Mouse (Mus musculus): ENCODE results near the gene Arvcf. TPM values are rescaled to one million over a fixed set of nuclear protein-coding genes. Genes with fewer than 3 reads are reported as not detected.

Gene Arvcf
- total and polyA plus RNA-seq, 2 experiments from 2014 or later: 22.5 to 62.1 TPM

DNA sequence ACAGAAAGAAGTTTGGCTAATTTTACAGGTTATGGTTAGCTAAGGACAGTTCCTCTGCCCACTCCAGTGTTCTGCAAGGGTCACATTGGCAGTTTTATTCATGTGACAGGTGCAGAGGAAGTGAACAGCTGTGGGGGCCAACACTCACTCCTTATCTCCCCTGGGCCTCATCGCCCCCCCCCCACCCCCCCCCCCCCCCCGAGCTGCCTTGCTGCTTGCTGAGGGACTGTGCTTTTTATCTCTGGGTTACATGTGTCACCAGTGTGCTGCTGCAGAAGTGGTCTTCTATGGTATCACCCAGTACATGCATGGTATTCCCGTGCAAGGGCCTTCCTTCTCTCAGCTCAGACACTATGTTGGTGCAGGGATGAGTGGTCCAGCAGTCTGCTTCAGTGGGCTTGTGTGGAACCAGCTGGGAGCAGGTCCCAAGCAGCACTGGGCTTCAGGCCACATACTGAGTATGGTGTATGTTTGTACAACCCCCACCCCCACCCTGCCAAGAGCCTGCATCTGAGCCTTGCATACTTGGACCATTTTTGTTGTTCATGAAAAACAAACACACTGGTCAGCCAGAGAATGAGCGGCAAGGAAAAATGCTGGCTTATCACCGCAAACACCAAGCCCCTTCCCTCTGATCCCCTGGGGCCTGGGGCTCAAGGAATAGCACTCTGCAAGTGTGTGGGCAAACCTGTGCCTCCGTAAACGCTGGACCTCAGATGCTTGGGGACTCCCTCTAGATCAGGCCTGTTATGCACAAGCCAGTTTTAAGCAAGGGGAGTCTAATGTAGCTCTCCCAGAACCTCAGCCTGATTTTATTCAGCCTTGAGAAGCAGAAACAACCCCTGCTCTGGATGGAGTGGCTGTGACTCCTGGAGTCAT, 40.0 kb downstream of the Arvcf start:
- Histone ChIP-seq H3K27me3 (ENCODE audit: control insufficient read depth, insufficient read depth, low read length) (no peaks in the 10 kb centered on the region), H3K9ac (replicated peaks; ENCODE audit: low read depth, low read length) (0 out of 2 replicates have a peak overlapping the region, but pooled peaks have one; percentile 0), H3K4me3 (ENCODE audit: low read depth, low read length) (no peak overlapping the region), H3K4me2 (ENCODE audit: low read depth, low read length) (no peak overlapping the region), H3K9me3 (replicated peaks; ENCODE audit: control insufficient read depth, low read length) (no peaks in the 10 kb centered on the region), H3K36me3 (replicated peaks; ENCODE audit: control insufficient read depth, insufficient read depth, low read length) (no peaks in the 10 kb centered on the region), H3K27ac (ENCODE audit: low read depth) (peak overlapping the region; percentile 4; the same call in 1 of the 2 replicates), H3K4me1 (ENCODE audit: control insufficient read depth, insufficient read depth) (peaks cover 33% of the 10 kb centered on the region)
- TF ChIP-seq EP300 (IDR thresholded peaks at IDR 0.05; ENCODE audit: low read depth): no peak
- no peak for TF ChIP-seq CTCF (IDR thresholded peaks at IDR 0.05; ENCODE audit: low read depth)
- 34% methylated on average over 6 of the region's 7 CpGs for WGBS
- ATAC-seq (ENCODE audit: insufficient read depth, low read depth) (no peak), DNase-seq (ENCODE audit: low spot score) (no peak)

DNA sequence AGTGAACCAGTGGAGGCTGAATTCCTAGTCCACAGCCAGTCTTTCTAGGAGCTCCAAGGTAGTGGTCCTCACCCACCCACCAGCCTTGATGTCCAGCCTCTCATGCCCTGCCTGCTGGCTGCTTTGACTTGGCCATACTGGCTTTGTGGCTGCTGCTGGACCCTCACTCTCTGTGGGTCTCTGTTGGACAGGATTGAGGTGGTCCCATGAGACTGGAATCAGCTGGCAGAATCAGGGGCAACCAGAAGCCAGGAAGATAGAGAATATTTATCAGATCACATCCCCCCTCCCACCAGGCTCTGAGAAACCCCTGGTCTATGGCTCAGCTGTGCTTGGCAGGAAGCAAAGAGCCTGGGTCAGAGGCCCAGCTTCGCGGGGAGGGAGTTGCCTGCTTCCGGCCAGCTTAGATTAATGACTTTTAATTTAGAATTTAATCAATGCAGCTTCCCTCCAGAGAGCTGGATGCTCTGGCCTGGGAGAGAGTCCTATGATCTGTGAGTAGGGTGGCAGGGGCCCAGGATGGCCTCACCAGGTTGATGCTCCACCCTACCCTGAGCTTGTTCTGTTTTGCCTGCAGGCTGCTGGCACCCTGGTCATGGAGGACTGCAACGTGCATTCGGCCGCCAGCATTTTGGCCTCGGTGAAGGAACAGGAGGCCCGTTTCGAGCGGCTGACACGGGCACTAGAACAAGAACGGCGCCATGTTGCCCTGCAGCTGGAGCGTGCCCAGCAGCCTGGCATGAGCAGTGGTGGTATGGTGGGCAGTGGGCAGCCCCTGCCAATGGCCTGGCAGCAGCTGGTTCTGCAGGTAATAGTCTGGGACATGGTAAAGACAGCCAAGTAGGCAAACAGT, 40.8 kb downstream of the Arvcf start:
- WGBS: 83% methylated on average over 14 of the region's 14 CpGs
- H3K4me1 ChIP-seq (ENCODE audit: control insufficient read depth, insufficient read depth): peaks cover 27% of the 10 kb centered on the region
- no peaks in the 10 kb centered on the region for H3K9me3 ChIP-seq (replicated peaks; ENCODE audit: control insufficient read depth, low read length)
- TF ChIP-seq CTCF (IDR thresholded peaks at IDR 0.05; ENCODE audit: low read depth): no peak
- TF ChIP-seq EP300 (IDR thresholded peaks at IDR 0.05; ENCODE audit: low read depth): no peak
- peak overlapping the region; percentile 4; the same call in 1 of the 2 replicates for H3K27ac ChIP-seq (ENCODE audit: low read depth)
- H3K27me3 ChIP-seq (ENCODE audit: control insufficient read depth, insufficient read depth, low read length): no peaks in the 10 kb centered on the region
- H3K36me3 ChIP-seq (replicated peaks; ENCODE audit: control insufficient read depth, insufficient read depth, low read length): no peaks in the 10 kb centered on the region
- ATAC-seq (ENCODE audit: insufficient read depth, low read depth): no peak
- no peak overlapping the region for H3K4me3 ChIP-seq (ENCODE audit: low read depth, low read length)
- no peak overlapping the region for H3K4me2 ChIP-seq (ENCODE audit: low read depth, low read length)
- no peak overlapping the region for H3K9ac ChIP-seq (replicated peaks; ENCODE audit: low read depth, low read length)
- DNase-seq (ENCODE audit: low spot score): no peak

DNA sequence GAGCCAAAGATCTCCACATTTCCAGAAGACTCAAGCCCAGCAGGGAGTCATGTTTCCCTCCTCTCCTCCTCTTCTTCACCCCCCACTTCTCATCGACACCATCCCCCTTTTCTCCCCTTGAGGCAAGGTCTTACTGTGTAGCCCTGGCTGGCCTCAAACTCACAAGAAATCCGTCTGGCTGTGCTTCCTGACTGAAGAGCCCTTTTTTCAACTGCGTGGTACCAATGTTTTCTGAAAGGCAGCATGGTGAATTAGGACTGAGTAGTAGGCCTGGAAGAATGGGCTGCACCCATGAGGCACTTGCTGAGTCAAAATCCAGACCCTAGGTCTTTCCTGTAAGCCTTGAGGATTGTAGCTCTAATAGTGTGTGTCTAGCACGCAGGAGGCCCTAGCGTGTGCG, 42.4 kb downstream of the Arvcf start:
- Histone ChIP-seq H3K36me3 (replicated peaks; ENCODE audit: control insufficient read depth, insufficient read depth, low read length) (no peaks in the 10 kb centered on the region), H3K27me3 (ENCODE audit: control insufficient read depth, insufficient read depth, low read length) (no peaks in the 10 kb centered on the region), H3K9me3 (replicated peaks; ENCODE audit: control insufficient read depth, low read length) (no peaks in the 10 kb centered on the region), H3K4me3 (ENCODE audit: low read depth, low read length) (no peak overlapping the region), H3K4me2 (ENCODE audit: low read depth, low read length) (no peak overlapping the region), H3K27ac (ENCODE audit: low read depth) (no peak overlapping the region), H3K9ac (replicated peaks; ENCODE audit: low read depth, low read length) (no peak overlapping the region), H3K4me1 (ENCODE audit: control insufficient read depth, insufficient read depth) (peaks cover 42% of the 10 kb centered on the region)
- TF ChIP-seq CTCF (IDR thresholded peaks at IDR 0.05; ENCODE audit: low read depth) (no peak), EP300 (IDR thresholded peaks at IDR 0.05; ENCODE audit: low read depth) (no peak)
- ATAC-seq (ENCODE audit: insufficient read depth, low read depth) (no peak), DNase-seq (ENCODE audit: low spot score) (no peak)
- WGBS: 81% methylated on average over 6 of the region's 6 CpGs

DNA sequence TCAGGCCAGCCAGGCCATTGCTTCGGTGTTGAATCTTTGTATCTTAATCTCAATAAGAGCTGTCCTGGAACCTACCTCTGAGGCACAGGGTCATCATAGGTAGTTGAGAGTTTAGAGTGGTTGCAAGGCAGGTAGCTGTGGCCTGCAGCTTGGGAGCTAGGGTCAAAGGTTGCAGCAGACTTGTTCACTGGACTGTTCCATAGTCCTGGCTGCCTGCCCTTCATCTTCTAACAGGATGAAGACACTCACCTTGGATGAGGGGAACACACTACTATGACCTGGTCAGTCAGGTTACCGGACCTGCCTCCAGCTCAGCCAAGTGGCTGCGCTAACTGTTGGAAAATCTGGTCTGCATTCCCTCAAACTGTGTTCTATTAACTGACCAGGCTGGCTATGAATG, 43.1 kb downstream of the Arvcf start:
- Histone ChIP-seq H3K36me3 (replicated peaks; ENCODE audit: control insufficient read depth, insufficient read depth, low read length) (no peaks in the 10 kb centered on the region), H3K9ac (replicated peaks; ENCODE audit: low read depth, low read length) (no peak overlapping the region), H3K27ac (ENCODE audit: low read depth) (no peak overlapping the region), H3K4me2 (ENCODE audit: low read depth, low read length) (no peak overlapping the region), H3K9me3 (replicated peaks; ENCODE audit: control insufficient read depth, low read length) (no peaks in the 10 kb centered on the region), H3K27me3 (ENCODE audit: control insufficient read depth, insufficient read depth, low read length) (no peaks in the 10 kb centered on the region), H3K4me3 (ENCODE audit: low read depth, low read length) (no peak overlapping the region), H3K4me1 (ENCODE audit: control insufficient read depth, insufficient read depth) (peaks cover 47% of the 10 kb centered on the region)
- 98% methylated on average over 3 of the region's 3 CpGs for WGBS
- TF ChIP-seq EP300 (IDR thresholded peaks at IDR 0.05; ENCODE audit: low read depth) (no peak), CTCF (IDR thresholded peaks at IDR 0.05; ENCODE audit: low read depth) (no peak)
- ATAC-seq (ENCODE audit: insufficient read depth, low read depth) (no peak), DNase-seq (ENCODE audit: low spot score) (no peak)

DNA sequence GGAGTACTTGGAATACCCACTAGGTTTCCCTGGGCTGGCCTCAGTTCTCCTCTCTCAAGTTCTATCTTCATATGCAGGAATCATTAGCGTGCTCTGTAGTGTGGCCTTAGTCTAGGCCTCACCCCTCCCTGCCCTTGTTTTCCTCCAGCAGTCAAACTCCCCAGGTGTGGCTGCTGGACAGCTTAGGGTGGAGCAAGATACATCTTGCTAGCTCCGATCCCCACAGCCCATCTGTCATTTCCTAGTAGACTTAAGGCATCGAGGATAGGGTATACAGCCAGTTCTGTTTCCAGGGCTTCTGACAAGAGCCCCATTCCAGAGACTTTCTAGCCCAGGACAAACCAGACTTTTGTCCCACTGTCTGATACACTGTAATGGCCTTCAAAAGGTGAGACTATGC, 43.7 kb downstream of the Arvcf start:
- H3K9ac ChIP-seq (replicated peaks; ENCODE audit: low read depth, low read length): no peak overlapping the region

More for the DNA sequence above, 43.7 kb downstream of the Arvcf start:
- no peak overlapping the region for H3K4me3 ChIP-seq (ENCODE audit: low read depth, low read length)
- WGBS: 89% methylated on average over 3 of the region's 3 CpGs
- TF ChIP-seq EP300 (IDR thresholded peaks at IDR 0.05; ENCODE audit: low read depth): no peak
- DNase-seq (ENCODE audit: low spot score) (no peak), ATAC-seq (ENCODE audit: insufficient read depth, low read depth) (no peak)
- H3K27me3 ChIP-seq (ENCODE audit: control insufficient read depth, insufficient read depth, low read length): no peaks in the 10 kb centered on the region
- H3K4me1 ChIP-seq (ENCODE audit: control insufficient read depth, insufficient read depth): peaks cover 52% of the 10 kb centered on the region
- no peak overlapping the region for H3K27ac ChIP-seq (ENCODE audit: low read depth)
- H3K4me2 ChIP-seq (ENCODE audit: low read depth, low read length): no peak overlapping the region
- H3K9me3 ChIP-seq (replicated peaks; ENCODE audit: control insufficient read depth, low read length): no peaks in the 10 kb centered on the region
- H3K36me3 ChIP-seq (replicated peaks; ENCODE audit: control insufficient read depth, insufficient read depth, low read length): 0 out of 2 replicates have a peak, but pooled peaks cover 2% of the 10 kb centered on the region
